Mouse (Mus musculus) T-helper 1 cell (primary cell): ENCODE results near the gene Slc8b1.

Experiments
- in situ Hi-C: fragments of 300-600 bp; cut with MboI, MseI; formaldehyde crosslinking; loops from one replicate; pipeline ENCODE4 v1.15.1; 2025; ENCODE audit warnings: high pct_unique_total_duplicates

Slc8b1 gene

GRCm38 (mm10) chr5:120567253-120567701 lies 56.3 kb downstream of the Slc8b1 start:
- in situ Hi-C loops: no loop called here

GRCm38 (mm10) chr5:120567761-120568211 lies 56.8 kb downstream of the Slc8b1 start:
- in situ Hi-C loops: no loop called here

DNA sequence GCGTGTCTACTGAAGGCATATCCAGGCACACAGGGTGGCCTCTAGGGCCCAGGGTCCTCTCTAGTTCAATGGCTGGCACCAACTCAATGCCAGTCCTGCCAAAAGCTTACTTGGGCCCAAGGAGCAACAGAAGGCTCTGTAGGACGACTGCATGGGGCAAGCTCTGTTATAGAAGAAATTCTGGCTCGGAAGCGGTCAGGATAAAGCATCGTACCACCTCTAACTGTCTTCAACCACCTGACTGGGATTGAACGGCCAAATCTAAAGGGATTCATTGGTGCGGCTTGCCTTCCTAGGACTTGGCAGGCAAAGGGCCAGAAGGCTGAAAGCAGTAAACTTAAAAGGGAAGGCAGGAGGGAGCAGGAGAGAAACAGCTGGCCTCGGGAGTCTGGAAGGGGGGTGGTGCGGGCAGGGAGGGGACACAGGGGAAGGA lies 57.4 kb downstream of the Slc8b1 start:
- in situ Hi-C loops: no loop called here

DNA sequence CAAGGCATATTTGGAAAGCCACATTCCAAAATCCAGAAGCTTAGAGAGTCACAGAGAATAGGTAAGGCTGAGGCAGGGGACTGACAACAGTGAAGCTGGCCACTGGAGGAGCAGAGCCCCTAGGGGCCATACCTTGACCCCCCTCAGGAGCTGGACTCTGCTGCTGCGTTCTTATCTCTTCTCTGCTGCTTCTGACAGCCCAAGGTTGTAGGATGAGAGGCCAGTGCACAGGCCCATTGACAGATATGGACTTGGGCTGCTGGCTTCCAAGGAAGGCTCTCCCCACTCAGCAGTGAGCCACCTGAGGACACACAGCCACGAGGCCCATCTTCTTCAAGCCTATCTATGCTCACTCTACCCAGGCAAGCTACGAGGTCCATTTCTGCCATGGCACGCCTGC lies 58.0 kb downstream of the Slc8b1 start:
- in situ Hi-C loops: no loop called here

DNA sequence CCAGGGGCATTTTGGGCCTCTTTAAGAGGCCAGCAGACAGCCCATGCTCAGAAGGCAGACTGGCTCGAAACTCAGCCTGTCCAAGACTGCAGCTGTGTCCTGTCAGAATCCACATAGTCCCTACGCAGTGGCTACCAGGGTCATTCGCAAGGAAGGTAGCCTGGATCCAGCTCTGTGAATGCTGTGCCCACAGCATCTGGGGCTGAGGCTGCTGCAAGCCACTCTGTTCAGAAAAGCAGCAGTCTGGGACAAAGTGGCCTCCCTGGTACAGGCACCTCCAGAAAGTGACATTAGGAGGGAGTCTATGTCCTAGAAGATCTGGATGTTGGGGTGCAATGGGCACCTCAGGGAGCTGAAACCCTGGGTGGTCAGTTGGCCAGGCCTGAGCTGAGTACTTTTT lies 58.8 kb downstream of the Slc8b1 start:
- in situ Hi-C loops: no loop called here

DNA sequence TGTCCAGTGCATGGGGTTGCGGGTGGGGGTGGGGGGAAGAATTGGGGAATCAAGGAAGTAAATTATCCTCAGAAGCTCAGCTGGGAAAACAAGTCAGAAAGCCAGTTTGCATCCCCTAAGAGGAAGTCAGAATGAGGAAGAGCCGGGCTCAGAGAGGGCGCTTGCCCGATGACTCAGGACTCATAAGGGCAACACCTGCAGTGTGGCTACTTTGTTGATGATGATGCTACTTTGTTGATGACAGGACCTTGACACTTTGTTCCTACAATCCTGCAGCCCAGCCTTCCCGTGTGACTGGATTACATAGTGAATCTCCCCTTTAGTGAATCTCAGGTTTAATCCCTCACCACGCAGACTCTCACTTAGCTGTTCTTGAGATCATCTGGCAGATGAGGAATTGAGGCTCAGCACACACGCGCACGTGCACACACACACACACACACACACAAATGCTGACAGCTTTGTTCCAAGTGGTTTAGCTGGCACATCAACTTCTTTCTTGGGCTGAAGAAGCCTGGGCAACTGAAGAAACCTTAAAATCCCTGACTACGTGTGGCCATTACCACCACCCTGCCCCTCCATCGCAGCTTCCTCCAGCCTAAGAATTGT lies 59.4 kb downstream of the Slc8b1 start:
- in situ Hi-C loops: no loop called here

DNA sequence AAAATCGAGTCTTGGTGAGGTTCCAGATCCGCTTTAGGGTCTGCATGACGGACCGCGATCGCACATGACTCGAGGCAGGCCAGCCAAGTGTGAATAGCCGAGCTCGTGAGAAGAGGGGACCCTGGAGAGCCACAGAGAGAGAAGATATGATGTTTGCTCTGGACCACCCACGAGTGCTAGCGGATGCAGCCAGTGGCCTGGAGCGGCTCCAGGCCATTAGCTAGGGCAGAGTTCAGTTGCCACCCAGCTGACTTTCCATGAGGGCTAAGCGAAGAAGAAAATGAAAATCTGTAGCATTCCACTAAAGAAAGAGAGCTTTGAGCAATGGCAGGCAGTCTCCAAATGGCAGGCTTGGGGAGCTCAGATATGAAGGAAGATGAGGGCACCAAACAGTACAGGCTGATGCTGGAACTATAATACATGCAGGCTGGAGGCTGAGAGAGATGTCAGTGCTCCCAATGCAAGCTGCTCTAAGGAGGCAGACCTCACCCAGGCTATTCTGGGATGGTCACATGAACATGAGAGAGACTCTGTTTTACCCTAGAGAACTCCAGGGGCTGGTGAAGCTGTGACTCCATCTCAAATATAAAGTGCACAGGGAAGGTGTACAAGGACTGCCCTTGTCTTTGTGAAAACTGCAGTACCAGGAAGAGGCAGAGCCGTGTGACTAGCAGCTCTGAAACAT lies 60.2 kb downstream of the Slc8b1 start:
- in situ Hi-C loops: no loop called here

- in situ Hi-C loops: no loop called here
Measured at GRCm38 (mm10) chr5:120574469-120575063, 63.6 kb downstream of the Slc8b1 start.

GRCm38 (mm10) chr5:120576781-120577301 lies 65.9 kb downstream of the Slc8b1 start:
- in situ Hi-C loops: no loop called here

DNA sequence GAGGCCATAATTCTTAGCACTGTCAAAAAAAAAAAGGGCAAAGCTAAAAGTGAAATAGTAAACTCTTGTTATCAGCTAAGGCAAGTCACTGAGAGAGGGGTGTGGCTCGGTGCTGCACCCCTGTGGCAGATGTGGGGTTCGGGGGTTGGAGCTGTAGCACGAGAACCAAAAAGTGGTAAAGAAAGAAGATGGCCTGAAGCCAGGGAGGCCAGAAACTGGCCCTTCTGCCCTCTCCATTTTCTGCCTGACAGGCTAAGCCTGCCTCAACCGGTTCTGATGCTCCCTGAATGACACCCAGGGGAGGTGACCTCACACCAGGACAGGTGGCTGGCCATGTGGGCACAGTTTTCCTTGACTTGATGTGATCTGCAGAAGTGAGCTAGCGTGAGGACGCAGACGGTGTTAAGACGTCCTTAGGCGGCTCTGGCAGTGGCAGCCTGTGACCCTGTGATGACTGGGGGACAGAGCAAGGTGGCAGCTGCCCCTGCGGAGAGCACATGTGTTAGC lies 67.0 kb downstream of the Slc8b1 start:
- in situ Hi-C loops: no loop called here

DNA sequence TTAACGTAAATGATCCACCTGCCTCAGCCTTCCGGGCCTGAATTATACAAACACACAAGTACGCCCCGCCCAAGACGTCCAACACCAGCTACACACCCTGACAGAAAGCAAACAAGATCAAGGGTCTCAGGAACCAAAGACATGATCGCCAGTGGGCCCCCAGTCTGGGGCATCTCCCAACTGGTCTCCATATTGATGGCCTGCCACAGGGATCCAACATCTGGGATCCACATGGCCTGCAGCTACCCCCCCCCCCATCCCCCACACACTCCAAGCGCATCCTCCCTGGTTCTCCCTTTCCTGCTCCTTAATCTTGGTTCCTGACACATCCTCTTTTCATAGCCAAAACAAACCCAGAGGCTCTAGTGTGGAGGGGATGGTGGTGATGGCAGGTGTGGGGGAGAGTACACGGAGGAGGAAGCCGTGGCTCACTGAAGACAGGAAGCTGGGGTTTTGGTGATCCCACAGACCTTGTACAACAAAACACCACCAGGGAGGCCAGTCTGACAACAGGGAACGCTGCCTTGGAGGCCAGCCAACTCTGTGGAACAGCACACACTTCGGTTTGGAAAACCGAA lies 67.6 kb downstream of the Slc8b1 start:
- in situ Hi-C loops: no loop called here

DNA sequence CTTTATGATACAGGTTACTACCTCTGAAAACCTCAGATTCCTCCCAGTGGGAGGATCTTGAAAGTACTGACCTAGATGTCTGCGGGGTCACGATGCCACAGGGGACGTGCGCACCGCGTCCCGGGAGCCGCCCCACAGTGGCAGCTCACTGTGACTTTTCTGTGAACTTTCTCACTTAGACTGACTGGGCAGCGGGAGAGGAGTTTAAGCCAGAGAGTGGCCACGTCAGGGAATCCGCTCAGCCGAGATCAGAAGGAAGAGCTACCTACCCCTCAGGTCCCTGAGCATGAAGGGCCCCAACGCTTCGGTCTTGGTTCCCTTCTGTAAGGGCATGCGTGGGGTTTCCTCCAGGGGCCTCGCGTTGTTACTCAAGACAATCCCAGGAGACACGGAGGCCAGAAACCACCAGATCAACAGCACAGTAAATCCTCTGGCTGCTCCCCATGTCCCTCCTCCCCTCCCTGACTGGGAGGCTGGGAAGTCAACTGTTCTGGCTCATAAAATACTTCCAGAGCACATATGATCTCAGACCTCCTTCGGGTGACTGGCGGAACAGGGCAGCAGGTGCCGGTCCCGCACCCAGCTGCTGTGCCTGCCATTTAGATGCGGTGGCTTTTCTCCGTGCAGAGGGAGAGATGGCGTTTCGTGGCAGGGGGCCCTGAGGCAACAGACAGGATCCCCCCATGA lies 68.4 kb downstream of the Slc8b1 start:
- in situ Hi-C loops: no loop called here

- in situ Hi-C loops: no loop called here
Measured at GRCm38 (mm10) chr5:120579898-120580626, 69.1 kb downstream of the Slc8b1 start.

DNA sequence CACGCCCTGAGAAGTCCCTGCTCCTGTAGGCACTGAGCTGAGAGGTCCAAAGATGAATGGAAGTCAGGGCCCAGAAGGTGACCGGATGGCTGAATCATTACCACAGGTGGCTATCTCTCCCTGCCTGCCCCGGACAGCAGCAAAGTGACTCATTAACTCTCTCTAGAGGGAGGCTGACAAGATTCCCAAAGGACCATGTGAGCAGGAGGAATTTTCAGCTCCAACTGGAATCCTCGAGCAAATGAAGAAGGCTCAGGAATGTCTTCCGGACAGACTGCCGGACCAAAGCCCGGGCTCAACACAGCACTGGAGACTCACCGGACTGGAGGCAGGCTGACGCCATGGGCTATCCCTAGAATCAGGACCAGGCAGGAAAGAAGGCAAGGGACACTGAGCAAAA lies 71.0 kb downstream of the Slc8b1 start:
- in situ Hi-C loops: no loop called here

DNA sequence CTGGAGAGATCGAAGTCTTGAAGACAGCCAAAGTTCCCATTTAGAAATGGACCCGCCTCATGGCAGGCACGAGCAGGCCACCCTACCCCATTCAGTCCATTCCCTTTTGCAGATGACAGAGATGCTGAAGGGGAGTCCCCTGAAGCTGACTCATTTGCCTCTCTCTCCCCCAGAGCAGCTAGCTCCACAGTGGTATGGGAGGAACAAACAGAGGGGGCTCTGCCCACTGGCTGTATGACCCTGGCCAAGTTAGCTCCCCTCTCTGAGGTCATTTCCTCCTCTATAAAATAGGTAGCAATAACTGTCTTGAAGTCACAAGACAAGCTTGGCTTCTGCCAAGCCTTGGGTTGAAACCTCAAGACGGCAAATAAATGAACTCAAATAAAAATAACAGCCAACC lies 72.5 kb downstream of the Slc8b1 start:
- in situ Hi-C loops: no loop called here
